Mouse (Mus musculus) MN1 (cell line): ENCODE results near the gene Smim17.
"Not testable (repeated sequence)": the region's sequence is repeated elsewhere in the genome, so short reads cannot be mapped to it uniquely, and the experiment has no call there.

ENCODE experiments used
- DNase-seq: peaks from one replicate; pipeline ENCODE4 v3.0.0-alpha.2; 2016; ENCODE audit warnings: low spot score

Gene Smim17

DNA sequence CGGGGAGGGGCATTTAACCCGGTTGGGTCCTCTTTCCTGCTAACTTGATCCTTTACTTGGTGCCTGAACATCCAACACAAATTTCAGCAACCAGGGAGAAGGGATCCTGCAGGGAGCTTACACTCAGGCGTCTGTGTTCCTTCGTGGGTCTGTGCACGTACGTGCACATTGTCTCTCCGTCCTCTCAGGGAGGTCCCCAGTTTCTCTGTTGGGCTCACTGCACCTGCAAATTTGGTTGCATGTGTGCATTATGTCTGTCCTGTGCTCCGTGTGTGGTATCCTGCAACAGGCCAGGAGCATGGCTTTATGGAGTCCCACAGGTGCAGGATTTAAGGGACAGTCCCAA is 16.9 kb downstream of the Smim17 start:
- no peak for DNase-seq

DNA sequence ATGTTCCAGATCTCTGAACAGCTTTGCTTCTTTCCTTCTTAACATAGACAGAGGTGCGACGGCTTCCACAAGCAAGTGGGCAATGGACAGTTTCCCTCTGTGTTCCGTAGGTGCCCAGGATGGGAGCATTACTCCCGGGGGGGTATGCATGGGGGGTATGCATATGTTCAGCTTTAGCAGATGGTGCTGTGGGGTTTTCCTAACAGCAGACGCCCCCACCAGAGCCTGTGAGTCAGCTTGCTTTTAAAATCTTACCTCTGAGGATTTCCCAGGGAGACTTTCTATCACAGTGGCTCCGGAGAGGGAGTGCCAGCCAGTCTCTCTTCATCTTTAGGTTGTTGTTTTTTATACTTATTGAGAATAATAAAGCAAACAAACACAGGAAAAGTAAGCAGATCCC is 21.4 kb downstream of the Smim17 start:
- DNase-seq, result no peak

DNA sequence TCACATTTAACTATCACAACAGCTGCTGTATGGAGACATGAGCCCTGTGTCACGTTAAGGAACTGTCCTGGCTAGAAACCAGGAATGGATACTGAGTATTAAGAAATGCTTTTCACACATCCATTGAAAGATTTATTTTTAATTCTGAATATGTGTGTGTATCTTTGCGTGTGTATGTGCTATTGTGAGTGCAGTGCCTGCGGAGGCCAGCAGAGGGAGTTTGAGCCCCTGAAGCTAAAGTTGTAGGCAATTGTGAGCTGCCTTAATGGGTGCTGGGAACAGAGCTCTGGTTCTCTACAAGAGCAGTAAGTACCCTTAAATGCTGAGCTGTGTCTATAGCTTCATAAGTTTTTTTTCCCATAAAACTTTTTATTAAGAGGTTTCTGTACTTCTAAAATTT is 30.9 kb downstream of the Smim17 start:
- no peak for DNase-seq

DNA sequence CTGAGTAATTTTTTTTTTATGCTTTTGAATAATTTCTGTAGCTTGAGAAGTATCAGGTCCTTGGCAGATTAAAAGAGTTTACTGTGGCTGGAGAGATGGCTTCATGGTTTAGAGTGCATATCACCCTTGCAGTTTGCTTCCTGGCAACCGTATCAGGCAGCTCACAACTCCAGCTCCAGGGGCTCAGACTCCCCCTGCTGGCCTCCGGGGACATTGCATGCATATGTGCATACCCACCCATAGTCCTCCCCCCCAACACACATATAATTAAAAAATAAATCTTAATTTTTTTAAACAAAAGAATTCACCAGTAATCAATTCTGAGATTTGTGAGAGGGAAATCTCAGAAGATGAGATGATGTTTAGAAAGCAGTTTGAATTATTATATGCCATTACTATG is 31.8 kb downstream of the Smim17 start:
- no peak for DNase-seq

DNA sequence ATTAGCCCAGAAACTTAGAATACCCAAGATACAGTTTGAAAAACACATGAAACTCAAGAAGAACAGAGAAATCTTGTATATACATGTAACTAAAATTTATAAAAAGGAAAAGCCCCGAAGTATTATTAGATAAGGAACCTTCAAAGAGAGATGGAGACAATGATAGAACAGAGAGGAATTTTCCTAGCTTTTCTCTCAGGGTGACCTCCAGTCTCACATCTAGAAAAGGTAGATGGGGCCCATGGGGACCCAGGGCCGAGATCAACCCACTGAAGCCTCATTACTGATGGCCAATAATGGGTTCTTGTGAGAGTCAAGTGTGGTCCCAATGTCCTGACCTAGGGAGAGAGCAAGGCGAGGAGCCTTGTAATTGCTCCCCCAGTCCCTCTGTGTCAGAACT is 39.9 kb downstream of the Smim17 start, which contains the start of gene Olfr1344:
Gene Olfr1344 (plus strand): TSS at position 301 of the 400 bp plus-strand sequence.
- DNase-seq, result no peak

DNA sequence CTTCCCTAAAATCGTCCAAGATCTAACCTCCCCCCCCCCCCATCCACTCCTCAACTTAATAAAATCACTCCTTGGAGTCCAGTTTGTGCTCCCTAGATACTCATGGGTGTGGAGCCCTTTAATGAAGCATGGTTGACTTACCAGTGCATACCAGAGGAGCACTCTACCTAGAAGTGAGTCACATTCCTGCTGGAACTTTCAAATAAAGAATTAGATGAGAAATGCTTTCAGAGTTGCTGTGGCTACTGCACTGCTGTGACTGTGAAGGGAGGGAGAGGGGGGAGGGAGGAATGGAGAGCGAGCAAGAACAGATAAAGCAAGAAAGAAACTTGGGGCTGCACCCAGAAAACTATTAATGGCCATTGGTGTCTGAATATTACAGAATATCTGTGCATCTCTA is 42.7 kb downstream of the Smim17 start:
- DNase-seq, result no peak

DNA sequence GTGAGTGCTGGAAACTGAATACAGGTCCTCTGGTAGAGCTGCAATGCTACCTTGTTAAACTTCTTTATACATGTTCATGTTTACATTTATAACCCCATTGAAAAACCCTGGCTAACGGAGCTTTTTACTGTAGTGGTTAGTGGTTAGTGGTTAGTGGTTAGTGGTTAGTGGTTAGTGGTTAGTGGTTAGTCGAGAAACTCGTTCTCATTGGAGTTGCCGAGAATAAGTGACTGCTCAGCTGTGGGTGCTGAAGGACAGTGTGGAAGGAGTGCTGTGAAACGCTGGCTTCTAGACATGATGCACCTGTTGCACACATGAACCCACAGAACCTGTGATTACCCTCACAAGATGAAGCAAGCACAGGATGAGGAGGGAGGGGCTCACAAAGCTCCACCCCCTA is 49.3 kb downstream of the Smim17 start:
- DNase-seq, result no peak

DNA sequence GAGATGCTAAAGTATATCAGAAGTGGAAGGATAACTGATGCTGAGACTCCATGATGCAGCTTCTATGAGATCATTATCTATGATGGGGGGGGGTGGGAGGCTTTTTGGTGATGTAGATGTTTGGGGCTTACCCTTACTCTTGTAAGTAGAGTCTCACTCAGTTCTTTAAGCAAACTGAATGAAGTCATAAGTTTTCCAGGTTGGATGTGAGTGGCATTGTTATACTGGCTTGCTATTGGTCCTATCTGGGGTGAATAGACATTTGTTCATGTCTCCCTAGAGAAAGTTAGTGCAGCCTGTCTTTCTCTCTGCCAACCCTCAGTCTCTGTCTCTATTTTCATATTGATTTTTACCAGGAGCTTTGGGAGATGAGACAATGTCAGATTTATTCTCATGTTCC is 57.4 kb downstream of the Smim17 start, which contains the start of gene Olfr1336:
Gene Olfr1336 (plus strand): TSS at position 301 of the 400 bp plus-strand sequence.
- no peak for DNase-seq

DNA sequence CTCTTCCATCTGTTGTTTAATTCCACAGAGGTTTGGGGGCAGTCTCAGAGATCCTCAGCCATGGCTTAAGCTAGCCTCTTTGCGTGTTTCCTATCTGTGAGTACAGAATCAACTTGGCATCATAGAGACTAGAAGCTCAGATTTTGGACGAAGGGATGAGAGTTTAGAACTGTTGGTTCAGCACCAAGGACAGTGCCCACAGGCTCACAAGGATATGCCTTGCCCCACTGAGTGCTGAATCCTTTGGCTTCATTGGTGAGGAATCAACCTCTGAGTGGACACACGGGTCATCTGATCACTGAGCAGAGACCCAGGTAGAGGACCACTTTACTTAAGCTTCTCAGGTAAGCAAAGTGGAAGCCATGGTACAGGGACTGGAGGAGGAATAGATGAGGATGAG is 57.9 kb downstream of the Smim17 start:
- no peak for DNase-seq

DNA sequence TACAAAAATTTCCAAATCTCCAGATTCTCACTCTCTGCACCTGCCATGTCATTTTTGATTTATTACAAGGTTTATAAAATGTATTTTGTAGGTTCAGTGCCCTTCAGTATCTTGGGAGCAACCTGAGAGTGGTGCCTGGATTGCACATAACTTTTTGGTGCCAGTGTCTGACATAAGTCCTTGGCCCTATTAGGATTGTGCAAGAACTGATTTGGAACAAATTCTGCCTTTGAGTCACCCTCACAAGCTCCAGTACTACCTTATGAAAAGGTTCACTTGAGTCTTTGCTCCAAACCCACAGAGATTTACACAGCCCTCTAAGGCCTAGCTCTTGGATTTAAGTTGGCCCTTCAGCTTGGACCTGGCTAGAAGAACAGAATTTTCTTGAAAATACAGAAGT is 68.4 kb downstream of the Smim17 start, which contains the start of gene Olfr1346:
Gene Olfr1346 (plus strand): TSS at position 151 of the 400 bp plus-strand sequence.
- no peak for DNase-seq

DNA sequence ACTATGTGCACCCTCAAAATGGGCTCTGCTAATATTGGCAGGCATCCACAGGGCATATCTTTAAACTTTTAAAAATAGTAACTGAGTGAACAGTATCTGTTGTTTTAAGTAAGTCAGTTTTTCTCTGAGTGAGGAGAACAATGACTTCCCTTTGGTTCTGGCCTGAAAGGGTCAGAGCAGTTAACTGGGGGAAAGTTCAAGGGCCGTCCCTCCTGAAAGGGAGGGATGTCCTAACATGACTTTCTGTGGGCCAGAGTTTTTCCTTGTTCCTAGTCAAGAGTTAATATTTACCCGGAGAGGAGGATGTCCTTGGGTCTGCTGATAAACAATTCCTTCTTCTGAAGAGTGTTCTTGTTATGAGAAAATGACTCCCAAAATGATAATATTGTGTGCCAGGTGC is 79.1 kb downstream of the Smim17 start:
- not testable (repeated sequence) for DNase-seq
